Mouse (Mus musculus): Measurements from ENCODE around the gene Scube3.
A peak's percentile ranks its signal among the peaks of the same experiment; 100 is the strongest.

The Scube3 gene

GRCm38 (mm10) chr17:28141771-28142699 is at the start of gene Scube3:
TSS of gene Scube3 (plus strand) at chr17:28142141.
- DNase-seq, result no peak

GRCm38 (mm10) chr17:28092297-28092696 is 49.6 kb upstream of the Scube3 start:
- no peak for DNase-seq

- no peak for DNase-seq
Observed at GRCm38 (mm10) chr17:28093837-28094236, 48.1 kb upstream of the Scube3 start.

- DNase-seq, result no peak
Observed at GRCm38 (mm10) chr17:28096418-28096817, 45.5 kb upstream of the Scube3 start.

- DNase-seq, result no peak
Observed at GRCm38 (mm10) chr17:28097308-28097707, 44.6 kb upstream of the Scube3 start.

GRCm38 (mm10) chr17:28099086-28099485 is 42.9 kb upstream of the Scube3 start:
- DNase-seq, result no peak

GRCm38 (mm10) chr17:28100669-28101068 is 41.3 kb upstream of the Scube3 start:
- DNase-seq, result no peak

- DNase-seq, result no peak
Observed at GRCm38 (mm10) chr17:28101284-28101887, 40.6 kb upstream of the Scube3 start.

- no peak for DNase-seq
Observed at GRCm38 (mm10) chr17:28101902-28102319, 40.0 kb upstream of the Scube3 start.

- no peak for DNase-seq
Observed at GRCm38 (mm10) chr17:28104416-28104815, 37.5 kb upstream of the Scube3 start.

GRCm38 (mm10) chr17:28106352-28106751 is 35.6 kb upstream of the Scube3 start:
- no peak for DNase-seq

- DNase-seq, result no peak
Observed at GRCm38 (mm10) chr17:28107275-28107674, 34.7 kb upstream of the Scube3 start.

GRCm38 (mm10) chr17:28112266-28112665 is 29.7 kb upstream of the Scube3 start:
- no peak for DNase-seq

- DNase-seq, result no peak
Observed at GRCm38 (mm10) chr17:28116335-28116734, 25.6 kb upstream of the Scube3 start.

GRCm38 (mm10) chr17:28117451-28118209 is 24.3 kb upstream of the Scube3 start:
- DNase-seq, result peak; percentile 26

GRCm38 (mm10) chr17:28120460-28120859 is 21.5 kb upstream of the Scube3 start:
- no peak for DNase-seq

GRCm38 (mm10) chr17:28122949-28123348 is 19.0 kb upstream of the Scube3 start:
- DNase-seq, result no peak

GRCm38 (mm10) chr17:28123627-28124026 is 18.3 kb upstream of the Scube3 start:
- DNase-seq, result no peak

- DNase-seq, result no peak
Observed at GRCm38 (mm10) chr17:28124368-28124767, 17.6 kb upstream of the Scube3 start.

GRCm38 (mm10) chr17:28129796-28130195 is 12.1 kb upstream of the Scube3 start:
- DNase-seq, result no peak

- DNase-seq, result no peak
Observed at GRCm38 (mm10) chr17:28130391-28131125, 11.4 kb upstream of the Scube3 start.

- DNase-seq, result no peak
Observed at GRCm38 (mm10) chr17:28131156-28131555, 10.8 kb upstream of the Scube3 start.

GRCm38 (mm10) chr17:28133193-28133592 is 8.7 kb upstream of the Scube3 start:
- no peak for DNase-seq

All from cerebellum, adult 11-12 months (tissue).